Mouse (Mus musculus) retina, postnatal 1 day (tissue): ENCODE results near the gene Ddx31.

Experiments
- DNase-seq: peaks from one replicate; pipeline ENCODE4 v3.0.0-alpha.2; 2012

Ddx31 gene

DNA sequence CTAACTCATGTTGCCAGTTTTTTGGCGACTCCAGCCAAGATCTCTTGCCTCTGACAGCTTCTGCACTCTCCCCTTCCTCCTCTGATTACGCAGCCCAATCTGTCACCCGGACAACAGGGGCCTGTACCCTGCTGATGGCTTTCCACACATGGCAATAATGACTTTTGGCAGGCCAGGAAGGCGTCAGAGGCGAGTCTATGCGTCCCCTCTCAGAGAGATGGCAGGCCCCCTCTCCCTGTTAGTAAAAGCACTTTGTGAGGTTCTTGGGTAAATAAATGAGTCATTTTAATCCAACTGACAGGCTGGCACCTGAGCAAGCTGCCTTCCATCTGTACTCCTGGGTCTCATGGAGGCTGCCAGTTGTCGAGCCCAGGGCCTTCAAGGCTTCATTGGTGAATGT is 27.3 kb downstream of the Ddx31 start:
- DNase-seq: no peak

DNA sequence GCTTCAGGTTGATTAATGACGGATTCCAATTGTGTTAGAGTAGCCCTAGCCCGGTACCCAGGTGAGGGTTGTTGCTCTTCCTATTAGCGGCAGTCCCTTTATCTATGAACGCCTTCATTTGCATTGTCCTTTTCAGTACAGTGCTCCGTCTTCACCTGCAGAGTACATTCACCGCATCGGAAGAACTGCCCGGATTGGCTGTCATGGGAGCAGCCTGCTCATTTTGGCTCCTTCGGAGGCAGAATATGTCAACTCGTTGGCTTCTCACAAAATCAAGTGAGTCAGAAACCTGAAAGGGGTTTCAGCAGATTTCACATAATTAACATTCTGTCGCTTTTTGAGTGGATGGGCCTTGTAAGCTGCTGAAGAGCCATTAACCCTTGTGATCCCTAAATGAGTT is 35.3 kb downstream of the Ddx31 start:
- DNase-seq: no peak

DNA sequence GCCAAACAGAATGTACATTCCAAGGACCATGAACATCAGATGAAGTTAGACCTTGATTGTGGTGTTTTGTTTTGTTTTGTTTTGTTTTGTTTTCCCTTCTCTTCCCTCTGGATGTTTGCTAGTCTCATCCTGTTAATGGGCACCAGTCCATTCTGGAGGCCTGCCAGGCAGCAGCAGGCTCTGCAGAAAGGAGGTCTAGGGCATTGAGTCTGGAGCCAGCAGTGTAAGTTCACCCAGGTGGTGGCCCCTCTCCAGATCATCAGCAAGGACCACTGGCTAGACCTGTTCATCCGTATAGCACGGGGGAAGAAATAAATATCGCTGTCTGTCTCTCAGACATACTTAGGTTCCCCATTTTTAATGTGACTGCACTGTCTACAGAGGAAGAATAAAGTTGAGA is 41.1 kb downstream of the Ddx31 start:
- no peak for DNase-seq

DNA sequence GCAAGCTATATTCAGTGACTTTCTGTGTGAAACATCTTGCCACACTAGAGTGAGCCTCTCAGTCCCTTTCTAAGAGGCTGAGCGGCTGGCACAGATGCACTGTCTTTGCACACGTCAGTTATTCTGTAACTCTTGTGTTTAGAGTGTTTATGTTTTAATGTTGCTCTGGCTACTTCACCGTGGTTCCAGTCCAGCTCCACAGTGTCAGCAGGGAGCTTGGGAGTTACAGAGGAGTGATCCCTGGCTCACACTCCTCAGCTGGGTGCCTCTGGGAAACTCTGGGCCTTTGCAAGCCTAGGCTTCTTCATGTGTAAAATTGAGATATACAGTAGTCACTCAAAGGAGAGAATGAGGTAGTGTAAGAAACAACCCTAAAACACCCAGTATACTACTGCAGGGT is 41.8 kb downstream of the Ddx31 start:
- DNase-seq: no peak

DNA sequence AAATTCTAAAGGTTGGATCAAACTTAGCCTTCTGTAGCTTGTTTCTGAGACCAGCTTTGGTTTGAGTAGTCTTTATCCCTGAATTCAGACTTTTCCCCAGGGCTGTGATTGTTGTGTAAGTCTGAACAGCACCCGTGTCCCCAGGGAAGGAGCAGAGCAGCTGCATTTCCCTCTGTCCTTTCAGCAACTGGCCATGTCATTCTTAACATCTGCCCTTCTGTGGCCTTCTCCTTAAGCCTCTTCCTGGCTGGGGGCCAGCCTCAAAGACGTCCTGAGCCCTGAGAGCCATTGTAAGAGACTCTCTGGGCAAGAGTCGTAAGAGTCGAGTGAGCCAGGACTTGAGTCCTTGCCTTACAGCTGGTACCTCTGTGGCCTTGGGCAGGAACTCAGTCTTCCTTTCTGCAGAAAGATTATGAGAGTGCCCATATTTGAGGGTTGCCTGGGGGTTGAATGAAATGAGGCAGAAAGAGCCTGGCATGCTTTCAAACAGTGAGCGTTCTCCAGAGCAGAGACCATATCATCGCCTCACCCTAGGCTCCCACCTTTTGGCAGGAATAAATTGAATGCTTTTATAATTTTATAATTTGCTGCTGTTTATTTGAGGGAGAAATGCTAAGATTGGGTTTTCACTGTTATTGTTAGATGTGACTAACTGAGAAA is 42.8 kb downstream of the Ddx31 start:
- DNase-seq: peak; percentile 16

DNA sequence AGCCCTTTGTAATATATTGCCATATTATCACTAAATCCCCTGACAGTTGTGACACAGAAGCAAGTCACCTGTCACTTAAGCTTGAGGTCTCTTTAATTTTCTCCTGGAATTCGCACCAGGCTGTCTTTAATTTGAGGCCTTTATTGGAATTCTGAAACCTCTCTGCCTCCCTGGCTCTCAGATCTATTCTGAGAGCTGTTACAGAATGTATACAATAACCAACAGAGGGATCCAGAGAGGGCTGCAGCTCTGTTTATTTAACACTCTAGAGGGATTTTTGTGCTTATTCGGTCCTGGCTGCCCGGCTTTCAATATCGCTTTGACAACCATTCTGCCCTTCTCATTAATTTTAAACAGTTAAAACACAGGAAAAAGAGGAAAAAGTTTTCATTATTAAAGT is 44.7 kb downstream of the Ddx31 start:
- DNase-seq: no peak

DNA sequence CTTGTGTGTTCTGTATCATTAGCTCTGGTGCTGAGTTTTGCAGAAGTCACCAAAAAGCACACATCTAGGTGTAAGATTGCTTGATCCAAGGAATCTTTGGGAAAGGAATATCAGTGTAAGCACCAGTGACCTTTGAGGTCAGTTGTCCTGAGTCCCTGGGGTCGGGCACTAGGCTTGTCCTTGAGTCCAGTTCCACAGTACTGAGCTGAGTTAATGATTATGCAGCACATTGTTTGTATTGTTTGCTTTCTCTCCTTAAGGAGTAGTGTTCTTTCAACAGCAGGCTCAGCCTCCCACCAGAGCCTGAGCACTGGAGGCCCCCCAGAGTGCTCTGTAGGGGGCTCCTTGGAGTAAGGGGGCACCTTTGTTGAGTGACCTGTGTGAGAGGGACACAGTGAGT is 52.6 kb downstream of the Ddx31 start:
- DNase-seq: no peak

DNA sequence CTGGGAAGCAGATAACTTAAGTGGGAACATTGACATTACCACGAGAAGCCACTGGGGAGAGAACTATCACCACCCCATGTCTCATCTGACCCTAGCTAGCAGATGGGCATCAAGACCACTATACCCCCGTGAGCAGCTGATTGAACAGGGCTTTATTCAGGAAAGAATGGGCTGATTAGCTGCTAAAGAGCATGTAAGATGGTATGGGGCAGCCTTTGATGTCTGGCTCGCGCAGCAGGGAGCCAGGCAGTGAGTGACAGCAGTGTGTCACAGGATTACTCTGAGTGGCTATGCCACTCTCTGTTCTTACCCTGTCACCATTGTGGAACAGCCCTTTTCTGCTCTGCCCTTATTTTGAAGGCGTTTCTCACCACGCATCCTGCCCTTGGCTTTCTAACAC is 53.3 kb downstream of the Ddx31 start:
- DNase-seq: peak; percentile 24

DNA sequence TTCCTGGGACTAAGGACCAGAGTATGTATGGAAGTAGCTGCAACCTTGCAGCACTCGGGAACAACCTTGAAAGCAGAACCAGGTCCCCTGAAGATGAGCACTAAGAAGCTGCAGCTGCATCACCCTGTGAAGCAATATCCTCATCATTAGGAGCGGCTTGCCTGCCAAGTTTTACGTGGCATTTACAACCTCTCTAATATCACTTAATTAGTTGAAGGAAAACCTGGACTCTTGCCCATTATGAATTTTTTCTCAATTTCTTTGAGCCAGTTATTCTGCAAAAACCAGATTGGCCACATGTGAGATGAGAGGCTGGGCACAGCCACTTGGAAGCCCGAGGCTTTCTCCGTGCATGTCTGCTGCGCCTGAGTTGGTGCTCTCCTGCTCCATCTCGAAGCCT is 55.7 kb downstream of the Ddx31 start:
- no peak for DNase-seq

DNA sequence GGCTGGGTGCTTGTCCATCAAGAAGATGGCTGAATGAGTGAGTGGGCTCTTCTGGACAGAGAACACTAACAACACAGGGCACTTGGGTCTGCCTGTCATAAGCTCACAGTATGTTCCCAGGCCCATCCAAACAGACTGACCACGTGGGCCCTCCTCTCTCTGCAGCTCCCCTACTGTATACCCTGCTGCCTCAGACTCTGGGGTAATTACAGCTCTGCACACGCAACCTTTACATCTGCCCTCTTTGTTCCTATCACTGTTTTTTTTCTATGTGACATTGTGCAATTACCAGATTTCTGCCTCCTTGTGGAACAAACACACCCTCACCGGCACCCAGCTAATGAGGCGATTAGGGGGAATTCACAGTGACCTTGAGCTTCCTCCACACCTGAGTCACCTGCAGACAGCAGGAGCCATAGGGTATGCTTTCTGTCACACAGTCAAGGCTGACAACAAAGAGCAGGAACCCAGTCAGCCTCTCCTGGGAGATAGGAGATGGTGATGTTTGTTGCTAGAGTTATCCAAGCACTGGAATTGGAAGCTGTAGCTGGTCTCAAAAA is 57.2 kb downstream of the Ddx31 start:
- no peak for DNase-seq

DNA sequence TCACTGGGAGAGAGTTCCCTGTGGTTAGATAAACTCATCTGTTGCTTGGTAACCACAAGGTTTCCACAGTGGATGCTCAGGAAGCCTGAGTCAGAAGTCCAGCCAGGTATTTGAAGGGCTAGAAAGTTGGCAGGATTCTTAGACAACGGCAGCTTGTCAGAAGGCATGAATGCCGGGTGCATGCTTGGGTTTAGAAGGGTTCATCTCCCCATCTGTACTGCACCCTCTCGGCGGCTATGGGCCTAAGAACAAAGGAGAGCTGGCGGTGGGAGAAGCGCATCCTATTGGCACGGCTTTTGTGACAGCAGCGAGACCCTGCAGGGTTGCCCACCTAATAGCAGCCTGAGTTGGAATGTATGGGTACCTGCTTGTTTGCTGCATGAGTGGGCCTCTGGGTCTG is 62.1 kb downstream of the Ddx31 start:
- DNase-seq: no peak

DNA sequence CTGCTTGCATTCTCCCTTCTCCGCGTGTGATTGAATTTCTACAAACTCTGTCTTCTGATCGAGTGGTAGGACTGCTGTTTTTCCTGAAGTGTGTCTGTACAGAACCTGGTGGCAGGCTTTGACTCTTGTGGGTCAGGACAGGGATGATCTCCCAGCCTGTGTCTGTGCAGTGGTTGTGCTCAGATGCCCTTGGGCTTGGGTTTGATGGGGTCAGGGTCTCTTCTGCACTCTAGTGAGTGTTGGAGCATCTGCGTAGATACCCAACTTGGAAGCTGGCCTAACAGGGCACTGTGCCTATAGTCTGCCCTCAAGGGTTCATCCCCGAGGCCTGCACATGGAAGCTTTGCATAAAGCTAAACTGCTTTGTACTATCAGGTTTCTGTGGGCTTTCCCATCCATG is 63.7 kb downstream of the Ddx31 start:
- DNase-seq: no peak

DNA sequence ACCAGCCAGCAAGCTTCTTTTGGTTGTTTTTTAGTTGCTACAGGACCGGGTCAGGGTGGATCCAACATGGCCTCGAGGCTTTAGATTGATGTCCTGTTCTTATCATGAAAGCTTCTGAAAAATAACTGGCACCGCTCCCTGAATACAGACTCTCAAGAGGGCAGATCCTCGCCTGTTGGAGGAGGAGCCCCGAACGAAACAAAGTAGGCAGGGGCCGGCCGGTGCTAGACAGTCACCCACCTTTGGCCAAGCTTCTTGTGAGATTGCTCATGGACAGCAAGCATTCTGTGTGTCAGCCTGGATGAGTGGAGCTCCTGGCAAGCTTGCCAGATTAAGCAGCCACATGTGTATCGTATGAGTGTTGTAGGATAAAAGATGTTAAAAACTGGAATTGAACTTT is 64.6 kb downstream of the Ddx31 start:
- DNase-seq: no peak

DNA sequence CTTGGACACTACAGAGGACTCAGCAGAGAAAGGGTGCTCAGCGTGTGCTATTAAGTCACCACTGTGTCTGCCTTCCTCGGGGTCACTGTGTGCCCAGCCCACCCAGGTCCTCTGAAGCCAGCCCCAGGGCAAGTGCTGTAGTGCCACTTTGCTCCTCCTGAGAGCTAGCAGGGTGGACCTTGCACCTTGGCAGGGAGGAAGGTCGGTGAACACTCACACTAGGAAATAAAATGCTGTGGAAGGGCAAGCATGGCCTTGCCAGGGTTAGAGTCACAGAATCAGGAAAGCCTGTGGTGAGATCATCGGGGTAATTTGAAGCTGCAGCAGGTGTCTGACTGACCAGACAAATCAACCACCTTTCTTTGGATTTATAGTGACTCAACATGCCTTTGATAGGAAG is 65.4 kb downstream of the Ddx31 start:
- no peak for DNase-seq

DNA sequence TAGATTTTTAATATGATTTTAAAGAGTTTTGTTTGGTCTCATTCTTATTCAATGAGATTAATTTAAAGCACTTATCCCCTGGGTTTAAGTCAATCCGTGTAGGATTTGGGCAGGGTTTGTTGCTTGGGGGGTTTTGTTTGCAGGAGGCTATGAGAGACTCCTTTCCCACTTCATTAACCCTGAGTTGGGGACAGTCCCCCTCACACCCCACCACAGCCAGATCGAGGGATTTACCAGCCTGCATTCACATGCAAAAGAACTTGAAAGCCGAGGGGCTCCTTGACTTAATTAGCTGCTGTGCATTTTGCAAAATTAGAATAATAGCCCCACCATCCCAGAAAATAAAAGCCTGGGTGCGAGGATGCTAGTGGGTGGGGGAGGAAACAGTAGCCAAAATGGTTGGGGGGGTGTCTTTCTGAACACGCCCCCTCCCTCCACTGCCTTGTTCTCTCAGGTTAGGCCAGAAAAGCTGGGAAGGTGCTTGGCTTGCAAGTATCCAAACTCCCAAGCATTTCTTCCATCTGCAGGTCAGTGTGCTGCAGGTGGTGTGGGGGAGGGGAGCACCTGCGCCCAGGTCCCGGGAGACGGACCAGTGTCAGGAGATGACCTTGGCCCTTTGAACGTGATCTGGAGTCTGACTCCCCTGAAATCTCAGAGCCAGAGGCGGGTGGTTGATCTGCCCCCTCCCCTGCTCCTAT is 67.6 kb downstream of the Ddx31 start:
- no peak for DNase-seq

DNA sequence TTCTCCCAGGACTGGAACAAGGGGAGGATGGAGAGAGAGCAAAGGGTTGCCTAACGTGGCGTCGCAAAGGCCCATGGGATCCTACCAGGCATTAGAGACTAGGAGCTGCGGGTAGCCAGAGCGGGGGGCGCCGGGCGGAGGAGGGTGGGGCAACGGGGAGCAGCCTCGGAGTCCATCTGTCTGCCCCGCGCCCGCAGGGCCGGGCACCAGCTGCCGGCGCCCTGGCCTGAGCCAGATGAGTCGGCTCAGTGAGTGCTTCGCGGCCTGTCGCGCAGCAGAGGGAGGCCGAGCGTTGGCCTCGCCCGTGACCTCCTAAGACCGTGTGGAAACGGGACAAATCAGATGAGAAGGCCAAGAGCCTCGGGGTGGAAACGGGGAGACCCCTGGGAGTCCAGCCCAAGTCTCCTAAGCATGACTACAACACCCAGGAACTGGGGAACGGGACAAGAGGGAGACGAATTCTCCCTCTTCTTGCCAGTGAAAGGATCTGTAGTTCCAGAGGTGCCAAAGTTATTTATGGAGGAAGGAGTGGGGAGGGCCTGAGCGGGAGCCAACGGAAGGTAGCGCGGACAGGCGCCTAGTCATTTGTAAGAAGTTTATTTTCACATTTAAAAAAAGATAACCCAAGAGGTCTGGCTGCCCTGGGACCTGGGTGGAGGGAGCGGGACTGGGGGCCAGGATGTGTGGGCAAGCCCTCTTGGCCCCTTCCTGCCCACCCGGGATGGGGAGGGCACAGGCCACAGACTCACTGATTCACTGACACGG is 68.4 kb downstream of the Ddx31 start:
- DNase-seq: peak; percentile 85

DNA sequence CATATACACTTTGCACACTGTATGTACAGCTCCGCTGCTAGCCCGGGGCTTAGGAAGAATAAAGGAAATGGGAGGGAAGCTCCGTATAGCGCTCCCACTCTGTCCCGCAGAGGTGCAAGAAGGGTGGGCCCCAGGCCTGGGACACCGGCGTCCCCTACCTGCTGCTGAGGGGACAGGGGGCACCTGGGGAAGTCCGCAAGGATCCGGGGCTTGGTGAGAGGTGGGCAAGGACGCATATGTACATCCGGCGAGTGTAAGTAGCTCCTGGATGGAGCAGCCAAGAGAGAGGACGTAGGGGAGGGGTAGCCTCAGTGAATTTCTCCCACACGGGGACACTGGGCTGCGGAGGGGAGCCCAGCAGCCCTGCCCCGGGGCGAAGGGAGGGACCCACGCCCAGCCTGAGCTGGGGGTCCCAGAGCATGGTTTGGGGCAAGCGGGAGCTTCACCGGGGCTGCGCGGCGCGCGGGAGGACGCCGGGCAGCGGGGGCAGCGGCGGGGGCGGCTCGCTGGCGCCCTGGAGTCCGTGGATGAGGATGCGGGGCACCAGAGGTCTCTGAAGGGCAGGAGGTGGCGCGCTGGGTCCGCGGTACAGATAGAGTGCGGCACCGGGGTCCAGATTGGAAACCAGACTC is 69.1 kb downstream of the Ddx31 start:
- DNase-seq: no peak

DNA sequence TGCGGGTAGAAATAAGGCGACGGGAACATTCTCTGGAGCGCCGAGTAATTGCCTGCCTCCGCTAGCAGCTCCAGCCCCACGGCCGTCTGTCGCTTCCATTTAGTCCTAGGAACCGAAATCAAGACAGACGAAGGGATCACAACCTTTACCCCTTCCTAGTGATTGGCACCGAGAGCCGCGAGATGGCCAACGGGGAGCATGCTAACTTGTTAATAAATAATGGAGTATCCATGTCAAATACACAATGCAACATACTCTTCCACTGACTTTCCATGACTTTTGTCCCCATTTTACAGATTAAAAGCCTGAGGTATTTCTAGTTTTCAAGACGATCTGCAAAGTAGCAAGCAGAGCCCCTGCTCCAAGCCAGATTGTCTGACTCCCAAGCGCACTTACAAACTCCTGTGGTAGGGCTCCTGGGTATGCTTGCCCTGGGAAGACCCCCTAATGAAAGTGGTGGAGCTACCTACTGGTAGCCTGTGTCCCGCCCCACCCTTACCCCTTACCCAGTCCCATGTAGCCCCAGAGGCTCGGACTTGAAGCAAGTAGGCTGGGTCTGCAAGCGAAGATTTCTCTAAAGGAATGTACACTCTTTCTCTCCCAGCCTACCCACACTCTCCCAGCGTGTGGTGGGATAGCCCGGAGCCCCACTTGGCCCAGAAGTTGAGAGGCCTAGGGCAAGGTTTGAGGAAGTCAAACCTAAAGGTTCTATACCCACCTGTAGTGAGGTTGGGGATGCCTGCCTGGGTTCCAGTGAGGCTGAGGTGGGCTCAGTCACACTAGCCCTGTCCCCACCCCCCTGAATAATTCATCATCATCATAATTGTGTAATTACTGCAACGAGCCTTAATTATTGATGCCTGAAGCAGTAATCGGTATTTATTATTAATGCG is 69.9 kb downstream of the Ddx31 start:
- no peak for DNase-seq

DNA sequence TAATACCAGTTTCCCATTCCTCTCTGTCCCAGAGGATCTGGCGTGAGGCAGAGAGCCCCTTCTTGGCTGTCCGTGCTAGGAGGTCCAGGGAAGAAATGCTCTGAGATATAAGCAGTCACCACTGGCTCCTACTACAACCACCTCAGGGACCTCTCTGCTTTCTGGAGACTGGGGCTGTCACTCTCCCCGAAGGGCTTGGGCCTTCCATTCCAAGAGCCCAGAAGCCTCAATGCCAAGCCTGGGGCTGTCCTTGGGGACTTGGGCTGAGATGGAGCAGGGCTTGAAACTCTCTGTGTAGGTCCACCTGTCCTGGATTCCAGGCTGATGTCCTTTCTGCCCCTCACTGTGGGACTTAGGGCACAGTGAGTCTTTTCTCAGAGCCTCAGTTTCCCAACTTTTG is 70.7 kb downstream of the Ddx31 start:
- no peak for DNase-seq

DNA sequence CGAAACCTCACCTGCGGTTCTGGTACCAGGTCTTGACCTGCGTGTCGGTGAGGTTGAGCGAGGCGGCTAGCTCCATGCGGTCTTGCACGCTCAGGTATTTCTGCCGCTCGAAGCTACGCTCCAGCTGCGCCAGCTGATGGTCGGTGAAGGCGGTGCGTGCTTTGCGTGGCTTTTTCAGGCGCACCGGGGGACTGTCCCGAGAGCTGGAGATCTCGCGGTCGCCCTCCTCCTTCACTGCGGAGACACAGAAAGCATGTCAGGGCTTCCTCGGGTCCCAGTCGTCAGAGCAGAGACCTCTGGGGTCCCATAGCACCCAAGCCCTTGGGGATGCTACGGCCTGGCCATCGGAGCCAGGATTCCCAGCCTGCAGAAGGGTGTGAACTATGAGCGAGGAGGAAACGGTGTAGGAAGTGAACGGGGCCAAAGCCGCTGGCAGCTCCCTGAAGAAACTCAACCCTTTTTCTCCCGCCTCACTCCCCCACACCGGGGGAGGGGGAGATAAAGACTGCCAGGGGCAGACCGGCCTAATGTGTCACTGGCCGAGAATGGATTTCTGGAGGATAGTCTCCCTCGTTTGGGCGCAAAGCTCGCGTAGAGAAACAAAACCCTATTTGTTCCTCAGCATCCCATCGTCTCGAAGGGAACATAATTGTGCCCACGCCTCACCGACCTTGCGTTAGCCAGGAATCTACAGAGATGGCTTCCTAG is 71.3 kb downstream of the Ddx31 start:
- DNase-seq: peak; percentile 43

DNA sequence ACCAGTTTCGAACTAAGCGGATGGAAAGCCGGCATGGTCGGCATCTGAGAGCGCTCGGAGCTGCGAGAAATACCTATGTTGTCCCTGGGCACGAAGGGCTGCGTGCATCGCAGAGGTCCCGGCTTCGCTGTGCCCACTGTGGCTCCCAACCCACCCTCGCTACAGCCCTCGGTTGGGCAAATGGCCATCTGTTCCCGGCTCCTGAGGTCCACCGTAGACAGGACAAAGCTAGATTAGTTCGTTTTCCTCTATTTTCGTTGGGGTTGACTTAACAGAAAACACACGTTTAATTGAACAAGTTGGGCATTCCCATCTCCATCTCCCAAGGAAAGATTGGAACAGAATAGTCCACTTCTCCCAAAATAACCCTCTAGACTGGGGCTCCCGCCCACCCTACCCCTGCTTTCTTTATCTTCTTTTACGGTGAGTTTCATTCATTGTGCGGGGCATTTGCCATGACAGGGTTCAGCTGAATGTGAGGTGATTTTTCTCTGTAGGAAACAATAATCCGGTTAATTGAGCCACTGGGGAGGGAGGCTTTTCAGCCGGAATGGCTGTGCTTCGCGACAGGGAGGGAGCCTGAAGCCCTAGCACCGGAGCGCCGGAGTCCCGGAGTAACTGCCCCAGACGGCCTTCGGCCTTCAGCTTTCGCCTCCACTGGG is 72.0 kb downstream of the Ddx31 start:
- DNase-seq: peak; percentile 42
